Mouse (Mus musculus) CH12.LX (cell line): ENCODE measurements around the gene Ciz1. TPM values are rescaled to one million over a fixed set of nuclear protein-coding genes. Genes with fewer than 3 reads are reported as not detected.

Experiments
- DNase-seq: peaks from one replicate; pipeline ENCODE4 v3.0.0-alpha.2; 2013; ENCODE audit errors: extremely low read depth
- H3K27ac ChIP-seq: 2 replicates; pipeline ENCODE4 v1.5.1; 2012; ENCODE audit warnings: low read depth, mild to moderate bottlenecking, control low read depth, moderate library complexity; ENCODE audit not compliant: insufficient read depth
- H3K27me3 ChIP-seq: replicated peaks from 2 replicates; pipeline ENCODE3; 2012; ENCODE audit warnings: inconsistent platforms
- H3K36me3 ChIP-seq, 2 experiments: replicated peaks in 1 of 2; 2 replicates each; pipeline versions ENCODE3 to v1.6.1; 2012; ENCODE audit warnings: inconsistent platforms in 1 of 2, low read length in 1 of 2, mild to moderate bottlenecking in 1 of 2, mixed read lengths in 1 of 2, moderate library complexity in 1 of 2; ENCODE audit not compliant: control insufficient read depth in 1 of 2, insufficient read depth in 1 of 2
- H3K4me1 ChIP-seq, 2 experiments: 2 replicates each; pipeline ENCODE4 v1.6.1; 2012; ENCODE audit warnings: inconsistent platforms in 1 of 2, moderate library complexity in 1 of 2; ENCODE audit not compliant: insufficient read depth in 2 of 2, control insufficient read depth in 1 of 2
- H3K4me2 ChIP-seq: 2 replicates; pipeline ENCODE4 v1.6.1; 2012; ENCODE audit warnings: low read depth, mild to moderate bottlenecking, control low read depth; ENCODE audit not compliant: poor library complexity, insufficient read depth, severe bottlenecking
- H3K4me3 ChIP-seq, 3 experiments: fragments of 150-350 bp in 1 of 3; sonication (generic) in 1 of 3; replicated peaks in 1 of 3; 2 replicates each; pipeline versions ENCODE3 to v1.5.1; 2011 to 2012; ENCODE audit warnings: low read depth in 2 of 3, low read length in 2 of 3, mild to moderate bottlenecking in 2 of 3, moderate library complexity in 2 of 3, control low read depth in 1 of 3, improper control_type of control experiment in 1 of 3, inconsistent platforms in 1 of 3, mixed read lengths in 1 of 3; ENCODE audit not compliant: poor library complexity in 1 of 3
- H3K79me2 ChIP-seq: replicated peaks from 2 replicates; pipeline ENCODE4 v1.6.1; 2012; ENCODE audit warnings: mild to moderate bottlenecking, moderate library complexity; ENCODE audit not compliant: control insufficient read depth, poor library complexity, insufficient read depth, severe bottlenecking; ENCODE audit errors: extremely low read depth
- H3K9ac ChIP-seq: 2 replicates; pipeline ENCODE4 v1.6.1; 2012; ENCODE audit warnings: low read depth, mild to moderate bottlenecking, control low read depth, moderate library complexity; ENCODE audit not compliant: insufficient read depth
- H3K9me3 ChIP-seq: replicated peaks from 2 replicates; pipeline ENCODE3; 2012; ENCODE audit warnings: low read length, inconsistent platforms, mixed read lengths
- CHD2 ChIP-seq: IDR thresholded peaks from 2 replicates; pipeline ENCODE4 v1.6.1; 2011; ENCODE audit warnings: low read length, improper control_type of control experiment
- CTCF ChIP-seq, 2 experiments: IDR thresholded peaks in 1 of 2; conservative IDR thresholded peaks in 1 of 2; 2 replicates each; pipeline ENCODE4 v1.5.1; 2011 to 2012; ENCODE audit warnings: low read depth in 2 of 2, low read length in 2 of 2, improper control_type of control experiment in 1 of 2, inconsistent platforms in 1 of 2, mild to moderate bottlenecking in 1 of 2, moderate library complexity in 1 of 2
- ELF1 ChIP-seq: IDR thresholded peaks from 2 replicates; pipeline ENCODE4 v1.6.1; 2014; ENCODE audit warnings: low read depth, mild to moderate bottlenecking, inconsistent platforms, low read length, improper control_type of control experiment
- GABPA ChIP-seq: IDR thresholded peaks from 2 replicates; pipeline ENCODE4 v1.6.1; 2012; ENCODE audit warnings: low read depth, low read length, improper control_type of control experiment, inconsistent platforms; ENCODE audit not compliant: insufficient replicate concordance
- IRF4 ChIP-seq: IDR thresholded peaks from 2 replicates; pipeline ENCODE4 v1.6.1; 2014; ENCODE audit warnings: low read depth, mild to moderate bottlenecking, inconsistent platforms, low read length, improper control_type of control experiment
- MAFK ChIP-seq: IDR thresholded peaks from 2 replicates; pipeline ENCODE4 v1.6.1; 2011; ENCODE audit warnings: low read length, improper control_type of control experiment; ENCODE audit not compliant: insufficient replicate concordance
- MAX ChIP-seq: IDR thresholded peaks from 2 replicates; pipeline ENCODE4 v1.6.1; 2011; ENCODE audit warnings: low read length, improper control_type of control experiment
- MEF2A ChIP-seq: IDR thresholded peaks from 2 replicates; pipeline ENCODE4 v1.6.1; 2014; ENCODE audit warnings: low read depth, mild to moderate bottlenecking, inconsistent platforms, low read length, improper control_type of control experiment, borderline replicate concordance
- MYC ChIP-seq: IDR thresholded peaks from 2 replicates; pipeline ENCODE4 v1.6.1; 2011; ENCODE audit warnings: low read depth, mild to moderate bottlenecking, improper control_type of control experiment, low read length
- NELFE ChIP-seq: IDR thresholded peaks from 2 replicates; pipeline ENCODE4 v1.6.1; 2011; ENCODE audit warnings: low read depth, low read length, improper control_type of control experiment
- POLR2A ChIP-seq: IDR thresholded peaks from 2 replicates; pipeline ENCODE4 v1.6.1; 2011; ENCODE audit warnings: low read depth, mild to moderate bottlenecking, improper control_type of control experiment, low read length
- RAD21 ChIP-seq: IDR thresholded peaks from 2 replicates; pipeline ENCODE4 v1.6.1; 2011; ENCODE audit warnings: low read depth, mild to moderate bottlenecking, low read length, improper control_type of control experiment, moderate library complexity
- RCOR1 ChIP-seq: conservative IDR thresholded peaks from 2 replicates; pipeline ENCODE4 v1.6.1; 2012; ENCODE audit warnings: low read depth, mild to moderate bottlenecking, inconsistent platforms, low read length, improper control_type of control experiment
- SIN3A ChIP-seq: IDR thresholded peaks from 2 replicates; pipeline ENCODE4 v1.6.1; 2012; ENCODE audit warnings: low read length, improper control_type of control experiment, inconsistent platforms
- TBP ChIP-seq: conservative IDR thresholded peaks from 2 replicates; pipeline ENCODE4 v1.6.1; 2011; ENCODE audit warnings: low read depth, low read length, improper control_type of control experiment
- UBTF ChIP-seq: IDR thresholded peaks from 2 replicates; pipeline ENCODE4 v1.6.1; 2012; ENCODE audit warnings: low read depth, mild to moderate bottlenecking, inconsistent platforms, low read length, improper control_type of control experiment, moderate library complexity
- USF1 ChIP-seq: IDR thresholded peaks from 2 replicates; pipeline ENCODE4 v1.6.1; 2014; ENCODE audit warnings: low read depth, mild to moderate bottlenecking, inconsistent platforms, low read length, improper control_type of control experiment
- ZC3H11A ChIP-seq: IDR thresholded peaks from 2 replicates; pipeline ENCODE4 v1.6.1; 2012; ENCODE audit warnings: low read depth, mild to moderate bottlenecking, inconsistent platforms, low read length, improper control_type of control experiment
- ZMIZ1 ChIP-seq: IDR thresholded peaks from 2 replicates; pipeline ENCODE4 v1.6.1; 2012; ENCODE audit warnings: low read depth, mild to moderate bottlenecking, inconsistent platforms, low read length, improper control_type of control experiment
- dilution Hi-C: fragments of 300-500 bp; cut with MboI; formaldehyde crosslinking; loops from 2 replicates; pipeline ENCODE4 v1.14.3; 2020; ENCODE audit warnings: low sequenced_read_pairs; ENCODE audit not compliant: extremely low pct_unique_long_range_greater_than_20kb, extremely low pct_ligation_motif_present
- in situ Hi-C: fragments of 300-500 bp; cut with MboI; formaldehyde crosslinking; loops from 3 replicates; pipeline ENCODE4 v1.14.3; 2019; ENCODE audit warnings: low sequenced_read_pairs, low pct_ligation_motif_present, low pct_unique_long_range_greater_than_20kb, mixed read lengths
- polyA plus RNA-seq: library from polyadenylated mRNA; unstranded; fragments of >175 nt; gene quantifications from 2 replicates; pipeline ENCODE4 v1.2.1, GENCODE M21; 2012; ENCODE audit warnings: low read depth; ENCODE audit not compliant: insufficient read length
- total RNA-seq, 2 experiments: library from RNA; depleted of rRNA; stranded (reverse); fragments of 300-350 nt in 1 of 2; fragments of >200 nt in 1 of 2; gene quantifications; 2 replicates each; pipeline ENCODE4 v1.2.3; 2012 to 2014

The Ciz1 gene
- total and polyA plus RNA-seq, 3 experiments: 8.1 to 47.3 (median 20.4) TPM

DNA sequence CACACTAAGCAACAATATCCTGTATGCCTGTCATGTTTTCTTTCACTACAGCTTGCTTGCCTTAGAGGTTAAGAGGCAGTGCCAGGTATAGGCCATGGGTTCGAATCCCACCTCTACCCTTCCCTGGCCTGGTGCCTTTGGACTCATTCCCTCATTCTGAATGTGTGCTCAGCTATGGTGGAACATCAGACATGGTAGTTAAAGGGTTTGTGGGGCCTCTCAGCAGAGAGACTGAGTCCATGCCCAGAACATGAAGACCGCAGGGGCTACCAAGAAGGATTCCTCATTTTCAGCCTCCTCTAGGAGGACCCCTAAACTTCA is 8.8 kb upstream of the Ciz1 start:
- H3K27ac ChIP-seq: no peak overlapping the region

DNA sequence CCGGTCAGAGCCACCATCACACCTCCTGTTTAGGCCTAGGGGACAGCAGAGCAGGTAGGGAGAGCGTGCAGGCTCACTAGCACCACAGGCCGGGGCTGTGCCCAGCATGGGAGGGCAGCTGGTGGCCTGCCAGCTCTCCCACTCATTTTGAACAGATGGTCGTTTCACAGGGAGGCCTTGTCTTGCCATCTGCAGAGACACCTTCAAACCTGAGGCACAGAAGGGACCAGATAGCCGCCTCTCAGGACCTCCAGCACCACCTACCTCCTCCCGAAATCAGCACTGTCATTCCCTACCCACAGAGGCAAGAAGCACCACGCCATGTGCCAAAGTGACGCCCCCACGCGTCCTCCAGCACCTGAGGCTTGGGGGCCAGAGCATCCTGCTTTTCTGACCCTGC is 8.1 kb upstream of the Ciz1 start:
- Histone ChIP-seq H3K36me3 (no peaks in the 10 kb centered on the region), H3K79me2 (no peaks in the 10 kb centered on the region), H3K4me2 (no peak overlapping the region), H3K27ac (no peak overlapping the region), H3K9me3 (no peaks in the 10 kb centered on the region), H3K9ac (no peak overlapping the region), H3K4me3 (no peak overlapping the region), H3K27me3 (peaks cover 81% of the 10 kb centered on the region), H3K4me1 (peaks cover 0 to 6% of the 10 kb centered on the region in 2 experiments; a peak in 2 of 4 replicates)
- in situ Hi-C loops (no loop called here), dilution Hi-C loops (no loop called here)
- no peak for DNase-seq
- TF ChIP-seq UBTF: no peak
- TF ChIP-seq ZC3H11A: no peak
- no peak for TF ChIP-seq ZMIZ1
- TF ChIP-seq GABPA: no peak
- no peak for TF ChIP-seq SIN3A
- no peak for TF ChIP-seq ELF1
- no peak for TF ChIP-seq RCOR1
- no peak for TF ChIP-seq CTCF (conservative IDR thresholded peaks at IDR 0.05 in 1 of 2, IDR thresholded peaks at IDR 0.05 in 1 of 2; ENCODE audit: low read depth in 2 of 2, low read length in 2 of 2)
- TF ChIP-seq POLR2A: no peak
- no peak for TF ChIP-seq MYC

More for the DNA sequence above, 8.8 kb upstream of the Ciz1 start:
- dilution Hi-C loops (no loop called here), in situ Hi-C loops (no loop called here)
- no peak for TF ChIP-seq USF1
- TF ChIP-seq RAD21: no peak
- TF ChIP-seq GABPA: no peak
- TF ChIP-seq MEF2A: no peak
- TF ChIP-seq ZC3H11A: no peak
- TF ChIP-seq TBP: no peak
- no peak for TF ChIP-seq IRF4
- TF ChIP-seq MAX: no peak
- no peak for TF ChIP-seq MAFK
- no peak for TF ChIP-seq SIN3A
- TF ChIP-seq CHD2: no peak
- TF ChIP-seq NELFE: no peak
- Histone ChIP-seq H3K4me3 (no peak overlapping the region), H3K36me3 (no peaks in the 10 kb centered on the region), H3K4me1 (peaks cover 0 to 6% of the 10 kb centered on the region in 2 experiments; a peak in 2 of 4 replicates), H3K4me2 (no peak overlapping the region), H3K27me3 (peaks cover 77% of the 10 kb centered on the region), H3K79me2 (no peaks in the 10 kb centered on the region), H3K9ac (no peak overlapping the region), H3K9me3 (peaks cover under 1% of the 10 kb centered on the region)
- DNase-seq: no peak
